Mouse (Mus musculus): ENCODE results near the gene Ddr1. TPM values are rescaled to one million over a fixed set of nuclear protein-coding genes. Genes with fewer than 3 reads are reported as not detected.

The Ddr1 gene
- total RNA-seq, 2 experiments from 2014 or later: 51.9 to 55.4 TPM

GRCm38 (mm10) chr17:35697759-35698500 lies 6.5 kb downstream of the Ddr1 start:
- peak; percentile 41 to 75 for DNase-seq (ENCODE audit: low spot score in 2 of 2)
- intact Hi-C loops (cut with DNase I): no loop called here

- DNase-seq (ENCODE audit: low spot score in 2 of 2): no peak
- intact Hi-C loops (cut with DNase I): no loop called here
These were observed 7.0 kb downstream of the Ddr1 start for GRCm38 (mm10) chr17:35697429-35697758.

GRCm38 (mm10) chr17:35696691-35697090 lies 7.7 kb downstream of the Ddr1 start:
- DNase-seq (ENCODE audit: low spot score in 2 of 2): no peak
- intact Hi-C loops (cut with DNase I): no loop called here

GRCm38 (mm10) chr17:35695289-35695688 lies 9.1 kb downstream of the Ddr1 start:
- DNase-seq (ENCODE audit: low spot score in 2 of 2): no peak
- intact Hi-C loops (cut with DNase I): no loop called here

- intact Hi-C loops (cut with DNase I): no loop called here
These were observed 10.5 kb downstream of the Ddr1 start for GRCm38 (mm10) chr17:35693906-35694305.

GRCm38 (mm10) chr17:35692368-35692767 lies 12.1 kb downstream of the Ddr1 start:
- no peak for DNase-seq (ENCODE audit: low spot score in 2 of 2)
- intact Hi-C loops (cut with DNase I): no loop called here

More at GRCm38 (mm10) chr17:35693906-35694305, 10.5 kb downstream of the Ddr1 start:
- peak in 1 of 2 experiments; percentile 61 for DNase-seq (ENCODE audit: low spot score in 2 of 2)

GRCm38 (mm10) chr17:35691811-35692210 lies 12.6 kb downstream of the Ddr1 start:
- intact Hi-C loops (cut with DNase I): no loop called here
- DNase-seq (ENCODE audit: low spot score in 2 of 2): no peak

GRCm38 (mm10) chr17:35689936-35690645 lies 14.3 kb downstream of the Ddr1 start:
- no peak for DNase-seq (ENCODE audit: low spot score in 2 of 2)
- intact Hi-C loops (cut with DNase I): no loop called here

GRCm38 (mm10) chr17:35688347-35689175 lies 15.9 kb downstream of the Ddr1 start:
- DNase-seq (ENCODE audit: low spot score in 2 of 2): no peak
- intact Hi-C loops (cut with DNase I): no loop called here

- DNase-seq (ENCODE audit: low spot score in 2 of 2): no peak
- intact Hi-C loops (cut with DNase I): no loop called here
These were observed 19.4 kb downstream of the Ddr1 start for GRCm38 (mm10) chr17:35685061-35685460.

- no peak for DNase-seq (ENCODE audit: low spot score in 2 of 2)
- intact Hi-C loops (cut with DNase I): no loop called here
These were observed 22.4 kb downstream of the Ddr1 start for GRCm38 (mm10) chr17:35681986-35682385.

GRCm38 (mm10) chr17:35680591-35680990 lies 23.8 kb downstream of the Ddr1 start:
- intact Hi-C loops (cut with DNase I): no loop called here
- DNase-seq (ENCODE audit: low spot score in 2 of 2): no peak

- DNase-seq (ENCODE audit: low spot score in 2 of 2): peak; percentile 92 to 98
- intact Hi-C loops (cut with DNase I): no loop called here
These were observed 30.9 kb downstream of the Ddr1 start, which contains the start of gene Gtf2h4 for GRCm38 (mm10) chr17:35673416-35674035. Gene Gtf2h4 (minus strand): TSS chr17:35673739.

GRCm38 (mm10) chr17:35672527-35672926 lies 31.9 kb downstream of the Ddr1 start:
- intact Hi-C loops (cut with DNase I): no loop called here
- DNase-seq (ENCODE audit: low spot score in 2 of 2): no peak

GRCm38 (mm10) chr17:35671846-35672245 lies 32.6 kb downstream of the Ddr1 start:
- DNase-seq (ENCODE audit: low spot score in 2 of 2): no peak
- intact Hi-C loops (cut with DNase I): no loop called here

- intact Hi-C loops (cut with DNase I): loop anchor here (5.0 kb wide), 1 partner anchor 87 kb away; no protein-coding TSS in a partner anchor
- no peak for DNase-seq (ENCODE audit: low spot score in 2 of 2)
These were observed 34.7 kb downstream of the Ddr1 start for GRCm38 (mm10) chr17:35669731-35670130.

- intact Hi-C loops (cut with DNase I): loop anchor here (1.0 to 5.0 kb wide), 3 partner anchors 32 to 85 kb away; no protein-coding TSS in a partner anchor
These were observed 36.9 kb downstream of the Ddr1 start, which contains the start of gene Vars2 for GRCm38 (mm10) chr17:35667334-35668065. Gene Vars2 (minus strand): TSS chr17:35667592.

GRCm38 (mm10) chr17:35666851-35667256 lies 37.6 kb downstream of the Ddr1 start:
- intact Hi-C loops (cut with DNase I): loop anchor here (1.0 to 5.0 kb wide), 3 partner anchors 32 to 85 kb away; no protein-coding TSS in a partner anchor
- DNase-seq (ENCODE audit: low spot score in 2 of 2): no peak

More at GRCm38 (mm10) chr17:35667334-35668065, 36.9 kb downstream of the Ddr1 start, which contains the start of gene Vars2:
- peak; percentile 98 to 99 for DNase-seq (ENCODE audit: low spot score in 2 of 2)

All from left cerebral cortex, postnatal 25 days (tissue).